Mouse (Mus musculus): ENCODE results near the gene Ribc1. TPM values are rescaled to one million over a fixed set of nuclear protein-coding genes. Genes with fewer than 3 reads are reported as not detected.

The Ribc1 gene
- polyA plus RNA-seq (2017; shearing (Covaris generic)): 1.2 TPM

GRCm38 (mm10) chrX:152016151-152017145, at the start of gene Ribc1, which contains the start of gene Smc1a:
Ribc1 (minus strand) TSS chrX:152016295.
Smc1a (plus strand) TSS chrX:152016428.

GRCm38 (mm10) chrX:152001737-152002710, 14.1 kb downstream of the Ribc1 start, which contains the start of gene Hsd17b10:
Hsd17b10 (plus strand) TSS chrX:152001845.

Other genes with a start within 250 kb of the Ribc1 start
- gene Huwe1, start 215.5 kb downstream of the Ribc1 start, polyA plus RNA-seq (2017; shearing (Covaris generic)): 51.3 TPM
- gene Hsd17b10, start 14.4 kb downstream of the Ribc1 start, polyA plus RNA-seq (2017; shearing (Covaris generic)): 49.7 TPM
- 62.0 TPM for gene Smc1a, start 133 bp upstream of the Ribc1 start, polyA plus RNA-seq (2017; shearing (Covaris generic))
- not detected for gene Iqsec2, start 128.0 kb upstream of the Ribc1 start, polyA plus RNA-seq (2017; shearing (Covaris generic))
- 51.0 TPM for gene Kdm5c, start 216.7 kb upstream of the Ribc1 start, polyA plus RNA-seq (2017; shearing (Covaris generic))